Mouse (Mus musculus) urinary bladder, postnatal 36 days (tissue): ENCODE measurements around the gene Ston1.
A peak's percentile ranks its signal among the peaks of the same experiment; 100 is the strongest.

Experiments
- DNase-seq, 2 experiments: peaks; one replicate each; pipeline ENCODE4 v3.0.0; 2022; ENCODE audit warnings: low spot score in 2 of 2, mixed read lengths in 1 of 2

The Ston1 gene

GRCm38 (mm10) chr17:88625931-88626330 is 28.4 kb downstream of the Ston1 start:
- DNase-seq = no peak

- DNase-seq = no peak
Measured at GRCm38 (mm10) chr17:88626347-88626811, 28.9 kb downstream of the Ston1 start.

GRCm38 (mm10) chr17:88627150-88627549 is 29.7 kb downstream of the Ston1 start:
- DNase-seq = peak in 1 of 2 experiments; percentile 29

- peak; percentile 39 to 77 for DNase-seq
Measured at GRCm38 (mm10) chr17:88628676-88629380, 31.3 kb downstream of the Ston1 start.

GRCm38 (mm10) chr17:88629381-88629759 is 31.9 kb downstream of the Ston1 start:
- peak in 1 of 2 experiments; percentile 57 for DNase-seq

- DNase-seq = peak; percentile 50 to 77
Measured at GRCm38 (mm10) chr17:88629931-88630553, 32.6 kb downstream of the Ston1 start.

- DNase-seq = peak in 1 of 2 experiments; percentile 43
Measured at GRCm38 (mm10) chr17:88630554-88630948, 33.1 kb downstream of the Ston1 start.

- DNase-seq = no peak
Measured at GRCm38 (mm10) chr17:88632631-88633030, 35.1 kb downstream of the Ston1 start.

GRCm38 (mm10) chr17:88636076-88636475 is 38.6 kb downstream of the Ston1 start:
- no peak for DNase-seq

GRCm38 (mm10) chr17:88636587-88636986 is 39.1 kb downstream of the Ston1 start:
- no peak for DNase-seq

GRCm38 (mm10) chr17:88641012-88641411 is 43.5 kb downstream of the Ston1 start:
- peak; percentile 53 to 70 for DNase-seq

GRCm38 (mm10) chr17:88641836-88642235 is 44.4 kb downstream of the Ston1 start:
- no peak for DNase-seq

GRCm38 (mm10) chr17:88644876-88645275 is 47.4 kb downstream of the Ston1 start:
- no peak for DNase-seq

GRCm38 (mm10) chr17:88645299-88645698 is 47.8 kb downstream of the Ston1 start:
- no peak for DNase-seq

GRCm38 (mm10) chr17:88647149-88647548 is 49.7 kb downstream of the Ston1 start:
- DNase-seq = no peak

- DNase-seq = peak; percentile 50 to 52
Measured at GRCm38 (mm10) chr17:88652010-88652409, 54.5 kb downstream of the Ston1 start.

- peak; percentile 55 to 69 for DNase-seq
Measured at GRCm38 (mm10) chr17:88652702-88653374, 55.4 kb downstream of the Ston1 start.

- DNase-seq = no peak
Measured at GRCm38 (mm10) chr17:88653375-88653769, 55.9 kb downstream of the Ston1 start.

- DNase-seq = no peak
Measured at GRCm38 (mm10) chr17:88658510-88658909, 61.0 kb downstream of the Ston1 start.

- DNase-seq = no peak
Measured at GRCm38 (mm10) chr17:88666076-88666475, 68.6 kb downstream of the Ston1 start.

- no peak for DNase-seq
Measured at GRCm38 (mm10) chr17:88668452-88668851, 71.0 kb downstream of the Ston1 start, which contains the start of gene Gtf2a1l. TSS of gene Gtf2a1l (plus strand) at chr17:88668660.

GRCm38 (mm10) chr17:88669921-88670320 is 72.4 kb downstream of the Ston1 start:
- no peak for DNase-seq

- DNase-seq = no peak
Measured at GRCm38 (mm10) chr17:88670800-88671199, 73.3 kb downstream of the Ston1 start.
